Mouse (Mus musculus): ENCODE results near the gene Prkcz. TPM values are rescaled to one million over a fixed set of nuclear protein-coding genes. Genes with fewer than 3 reads are reported as not detected.

Gene Prkcz
- polyA plus RNA-seq, 1 experiment from 2014 or later = 11.8 TPM

DNA sequence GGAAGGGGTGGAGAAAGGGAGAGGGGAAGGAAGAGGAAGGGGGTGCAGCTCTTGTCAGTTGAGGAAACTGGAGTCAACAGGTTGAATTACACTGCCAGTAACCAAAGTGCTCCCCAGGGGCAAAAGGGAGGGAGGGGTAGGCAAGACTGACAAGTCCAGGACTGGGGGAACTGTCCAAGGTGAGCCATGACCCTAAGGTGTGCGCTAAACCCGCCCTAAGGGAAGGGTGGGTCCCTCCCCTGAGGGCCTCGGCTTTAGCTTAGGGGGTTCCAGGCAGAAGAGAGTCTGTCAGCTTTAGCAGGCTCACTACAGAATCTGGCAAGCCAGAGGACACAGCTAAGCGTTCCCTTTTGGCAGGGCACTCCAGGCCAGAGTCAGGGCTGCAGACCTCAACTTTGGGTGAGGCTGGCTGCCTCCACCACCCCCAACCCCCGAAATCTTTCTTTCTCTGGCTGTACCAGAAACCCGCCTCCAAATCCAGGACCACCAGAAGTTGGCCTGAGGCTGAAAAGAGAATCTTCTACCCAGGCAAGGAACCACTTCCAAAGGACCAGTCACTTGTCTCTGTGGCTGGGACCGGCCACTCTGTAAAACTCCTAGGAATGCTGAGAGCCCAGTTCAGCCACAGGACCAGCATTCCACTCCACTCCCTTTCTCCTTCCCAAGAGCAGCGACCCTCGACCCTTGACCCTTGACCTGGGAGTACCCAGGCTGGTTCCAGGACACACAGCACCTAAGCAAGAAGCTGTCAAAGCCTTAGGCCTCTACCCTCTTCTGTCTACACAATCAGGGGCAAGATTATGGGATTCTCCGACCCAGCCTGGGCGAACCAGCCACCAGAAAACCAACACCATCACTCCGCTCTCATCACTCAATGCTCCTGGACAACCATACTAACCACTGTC, 1.3 kb downstream of the Prkcz start:
- H3K27me3 ChIP-seq = no peaks in the 10 kb centered on the region
- DNase-seq (ENCODE audit: low read depth, low spot score) (no peak), ATAC-seq (no peak)
- in situ Hi-C loops (cut with MboI; ENCODE audit: low pct_unique_long_range_greater_than_20kb) = no loop called here
- POLR2A ChIA-PET = interaction anchor here (0.7 kb wide), 1 partner anchor 195 kb away, joined by 8 read pairs; no protein-coding TSS in a partner anchor
- TF ChIP-seq CTCF (IDR thresholded peaks at IDR 0.05) = no peak
- CTCF ChIA-PET = interaction anchor here (1.2 kb wide), 1 partner anchor 37 kb away, joined by 3 read pairs; no protein-coding TSS in a partner anchor

DNA sequence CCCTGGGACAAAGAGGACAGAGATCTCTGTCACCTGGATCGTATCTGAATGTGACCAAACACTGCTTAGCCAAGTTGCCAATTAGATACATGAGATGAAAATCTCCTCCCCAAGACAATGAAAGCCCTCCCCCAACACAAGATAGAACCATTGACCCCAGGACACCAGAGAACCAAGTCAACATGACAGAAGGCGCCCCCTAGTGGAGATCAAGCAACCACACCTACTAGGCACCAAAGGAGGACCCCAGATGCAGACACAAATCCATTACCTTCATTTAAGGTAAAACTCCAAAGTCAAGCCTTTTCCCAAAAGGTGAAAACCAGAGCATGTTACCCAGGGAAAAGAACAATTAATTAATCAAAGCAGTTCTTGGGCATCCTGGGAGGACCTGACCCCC, 3.6 kb downstream of the Prkcz start:
- POLR2A ChIA-PET = no interaction called here
- CTCF ChIA-PET = no interaction called here
- in situ Hi-C loops (cut with MboI; ENCODE audit: low pct_unique_long_range_greater_than_20kb) = no loop called here
- ATAC-seq (no peak), DNase-seq (ENCODE audit: low read depth, low spot score) (no peak)
- H3K27me3 ChIP-seq = no peaks in the 10 kb centered on the region
- TF ChIP-seq CTCF (IDR thresholded peaks at IDR 0.05) = no peak

DNA sequence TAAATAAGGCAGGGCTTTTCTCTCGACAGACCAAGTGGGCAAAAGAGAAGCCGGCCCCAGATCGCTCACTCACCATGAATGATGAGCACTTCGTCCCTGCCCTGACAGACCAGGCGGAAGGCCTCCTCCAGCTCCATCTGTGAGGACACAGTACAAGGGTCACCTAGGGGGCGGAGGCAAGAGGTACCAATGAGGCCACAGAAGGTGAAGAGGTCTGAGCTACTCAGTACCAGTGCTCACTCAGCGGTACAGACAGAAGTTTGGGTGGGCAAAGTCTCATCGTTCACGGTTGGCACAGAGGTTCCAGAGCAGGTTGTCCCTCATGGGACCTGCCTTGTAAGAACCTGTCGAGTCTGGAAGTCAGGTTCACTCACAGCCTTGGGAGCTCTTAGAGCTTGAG, 4.8 kb downstream of the Prkcz start:
- H3K27me3 ChIP-seq = no peaks in the 10 kb centered on the region
- DNase-seq (ENCODE audit: low read depth, low spot score) = no peak
- ChIA-PET POLR2A (no interaction called here), CTCF (no interaction called here)
- ATAC-seq = no peak
- TF ChIP-seq CTCF (IDR thresholded peaks at IDR 0.05) = no peak
- in situ Hi-C loops (cut with MboI; ENCODE audit: low pct_unique_long_range_greater_than_20kb) = no loop called here

- POLR2A ChIA-PET = no interaction called here
- ATAC-seq = no peak
- in situ Hi-C loops (cut with MboI; ENCODE audit: low pct_unique_long_range_greater_than_20kb) = no loop called here
- no peak for TF ChIP-seq CTCF (IDR thresholded peaks at IDR 0.05)
- CTCF ChIA-PET = no interaction called here
- no peak for DNase-seq (ENCODE audit: low read depth, low spot score)
- H3K27me3 ChIP-seq = no peaks in the 10 kb centered on the region
These were observed 6.6 kb downstream of the Prkcz start for GRCm38 (mm10) chr4:155354546-155354945.

DNA sequence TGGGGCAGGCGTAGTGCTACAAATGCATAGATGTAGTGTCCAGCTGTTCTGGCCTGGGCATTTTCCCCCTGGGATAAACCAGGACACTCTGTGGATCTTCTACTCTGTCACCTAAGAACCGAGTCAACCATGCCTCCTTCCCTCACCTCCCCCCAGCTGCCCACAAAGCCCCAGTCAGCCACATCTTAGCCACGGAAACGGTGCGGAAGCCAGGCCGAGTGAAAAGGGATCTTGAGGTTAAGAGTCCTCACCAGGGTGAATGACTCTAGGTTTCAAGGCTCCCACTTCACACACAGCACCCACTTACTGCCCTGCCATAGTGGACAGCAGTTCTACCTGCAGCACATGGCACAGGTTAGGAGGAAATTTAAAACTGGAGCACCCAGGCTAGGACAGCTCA, 7.1 kb downstream of the Prkcz start:
- no peak for ATAC-seq
- no peak for DNase-seq (ENCODE audit: low read depth, low spot score)
- ChIA-PET POLR2A (no interaction called here), CTCF (no interaction called here)
- no peak for TF ChIP-seq CTCF (IDR thresholded peaks at IDR 0.05)
- in situ Hi-C loops (cut with MboI; ENCODE audit: low pct_unique_long_range_greater_than_20kb) = no loop called here
- no peaks in the 10 kb centered on the region for H3K27me3 ChIP-seq

GRCm38 (mm10) chr4:155352581-155352980, 8.6 kb downstream of the Prkcz start:
- in situ Hi-C loops (cut with MboI; ENCODE audit: low pct_unique_long_range_greater_than_20kb) = no loop called here
- ChIA-PET CTCF (no interaction called here), POLR2A (no interaction called here)
- DNase-seq (ENCODE audit: low read depth, low spot score) (no peak), ATAC-seq (no peak)
- no peak for TF ChIP-seq CTCF (IDR thresholded peaks at IDR 0.05)
- no peaks in the 10 kb centered on the region for H3K27me3 ChIP-seq

- CTCF ChIA-PET = no interaction called here
- no peak for DNase-seq (ENCODE audit: low read depth, low spot score)
- in situ Hi-C loops (cut with MboI; ENCODE audit: low pct_unique_long_range_greater_than_20kb) = no loop called here
- TF ChIP-seq CTCF (IDR thresholded peaks at IDR 0.05) = no peak
- ATAC-seq = no peak
- POLR2A ChIA-PET = no interaction called here
- H3K27me3 ChIP-seq = no peaks in the 10 kb centered on the region
These were observed 14.8 kb downstream of the Prkcz start for GRCm38 (mm10) chr4:155346350-155346749.

GRCm38 (mm10) chr4:155345608-155345953, 15.6 kb downstream of the Prkcz start:
- no peak for ATAC-seq
- no peak for DNase-seq (ENCODE audit: low read depth, low spot score)
- H3K27me3 ChIP-seq = no peaks in the 10 kb centered on the region
- no peak for TF ChIP-seq CTCF (IDR thresholded peaks at IDR 0.05)
- in situ Hi-C loops (cut with MboI; ENCODE audit: low pct_unique_long_range_greater_than_20kb) = no loop called here
- ChIA-PET CTCF (no interaction called here), POLR2A (no interaction called here)

DNA sequence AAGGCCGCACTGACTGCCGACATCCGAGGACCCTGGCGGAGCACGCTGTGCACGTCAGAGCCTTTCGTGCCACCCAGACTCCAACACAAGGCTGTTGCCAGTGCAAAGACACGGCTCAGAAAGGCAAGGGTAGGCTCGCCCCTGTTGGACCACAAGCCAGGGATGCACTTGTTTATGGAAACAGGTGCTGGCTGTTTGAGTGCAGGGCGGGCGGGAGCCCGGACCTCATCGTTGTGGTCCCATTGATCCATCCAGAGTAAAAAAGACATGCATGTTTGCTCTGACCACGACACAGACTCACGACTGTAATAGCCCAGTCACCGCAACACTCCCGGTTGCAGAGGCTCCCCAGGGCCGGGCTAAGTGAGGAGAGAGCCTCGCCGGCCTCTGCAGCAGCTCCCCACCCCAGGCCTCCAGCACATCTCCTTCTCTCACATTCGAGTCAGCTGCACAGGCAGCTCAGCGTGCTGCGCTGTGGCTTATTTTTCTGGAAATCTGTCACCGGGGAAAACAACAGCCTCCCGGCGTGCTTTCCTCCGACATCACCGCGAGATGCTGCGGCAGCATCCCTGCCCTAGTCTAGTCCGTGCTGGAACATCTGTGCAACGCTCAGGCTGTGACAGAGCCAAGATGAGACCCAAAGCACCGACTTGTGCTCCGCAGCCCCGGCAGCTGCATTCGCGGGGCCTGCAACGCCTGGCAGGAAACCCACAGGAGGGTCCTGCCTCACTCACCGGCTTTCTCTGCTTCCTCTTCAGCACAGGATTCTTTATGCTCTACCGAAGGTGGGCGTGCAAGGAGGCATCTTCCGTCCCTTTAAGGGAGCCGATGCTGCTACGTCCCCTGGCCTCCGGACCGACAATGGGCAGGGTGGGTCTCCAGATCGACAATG, 16.2 kb downstream of the Prkcz start:
- POLR2A ChIA-PET = no interaction called here

GRCm38 (mm10) chr4:155344299-155344600, 16.9 kb downstream of the Prkcz start:
- ChIA-PET CTCF (interaction anchor here (1.3 kb wide), 1 partner anchor 36 kb away, joined by 3 read pairs; no protein-coding TSS in a partner anchor), POLR2A (no interaction called here)
- H3K27me3 ChIP-seq = no peaks in the 10 kb centered on the region
- ATAC-seq (no peak), DNase-seq (ENCODE audit: low read depth, low spot score) (no peak)
- in situ Hi-C loops (cut with MboI; ENCODE audit: low pct_unique_long_range_greater_than_20kb) = no loop called here
- TF ChIP-seq CTCF (IDR thresholded peaks at IDR 0.05) = no peak

More for the DNA sequence above, 16.2 kb downstream of the Prkcz start:
- no peaks in the 10 kb centered on the region for H3K27me3 ChIP-seq
- in situ Hi-C loops (cut with MboI; ENCODE audit: low pct_unique_long_range_greater_than_20kb) = no loop called here
- DNase-seq (ENCODE audit: low read depth, low spot score) = no peak
- CTCF ChIA-PET = no interaction called here
- ATAC-seq = no peak
- no peak for TF ChIP-seq CTCF (IDR thresholded peaks at IDR 0.05)
